ENCODE assay signal across 22 mouse cellular contexts in the genomic region with DNA sequence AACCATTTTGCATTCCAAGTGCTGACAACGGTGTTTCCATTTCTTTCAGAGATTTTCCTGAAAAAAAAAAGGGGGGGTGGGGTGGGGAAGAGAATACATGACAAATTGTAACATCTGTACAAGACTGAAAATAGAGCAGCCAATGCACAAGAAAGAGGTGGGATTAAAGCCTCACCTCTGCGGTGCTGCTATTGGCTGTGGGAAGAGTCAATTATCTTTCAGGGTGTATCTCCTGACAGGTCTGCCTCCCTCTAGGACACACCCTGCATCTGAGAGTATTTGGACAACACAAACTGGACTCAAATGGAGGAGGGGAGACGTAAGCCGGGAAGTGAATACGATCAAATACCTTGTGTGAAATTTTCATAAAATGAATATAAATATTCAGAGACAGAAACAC. TPM values are rescaled to one million over a fixed set of nuclear protein-coding genes. Genes with fewer than 3 reads are reported as not detected.
A peak's percentile ranks its signal among the peaks of the same experiment; 100 is the strongest.
DNase-seq lines count a peak whose midpoint lies in the region; ATAC-seq and TF ChIP-seq lines count a peak whose summit lies in the region.
"Had no signal": no experiment of that assay in that cellular context is flagged by ENCODE, and none has a peak within 500 bp of the region (broad histone marks: within the 10 kb centered on the region; RNA-seq: fewer than 3 reads in every experiment).

No protein-coding gene starts in this region.

- no peak for TF ChIP-seq POLR2A in CH12.LX (IDR thresholded peaks at IDR 0.05; ENCODE audit: low read depth, low read length)

- no peak for ATAC-seq in liver, embryonic 15.5 days (ENCODE audit: insufficient read depth)
- ATAC-seq: activated CD4-positive, CD25-positive, alpha-beta regulatory T cell, adult 4 months; forebrain, embryonic 13.5 days; forebrain, postnatal 0 days; hindbrain, postnatal 0 days had no signal

- peaks cover 5 to 21% of the 10 kb centered on the region in 2 experiments; a peak in 3 of 4 replicates for H3K4me1 ChIP-seq in CH12.LX (ENCODE audit: control insufficient read depth in 1 of 2, insufficient read depth in 2 of 2)
- peaks cover 48% of the 10 kb centered on the region for H3K4me1 ChIP-seq in liver, embryonic 15.5 days (replicated peaks)

- no peaks in the 10 kb centered on the region for H3K27me3 ChIP-seq in CH12.LX (replicated peaks)
- no peaks in the 10 kb centered on the region for H3K27me3 ChIP-seq in liver, embryonic 15.5 days
- H3K27me3 ChIP-seq: forebrain, embryonic 13.5 days; hindbrain, embryonic 12.5 days had no signal

- H3K36me3 ChIP-seq in CH12.LX (replicated peaks in 1 of 2; ENCODE audit: control insufficient read depth in 1 of 2, insufficient read depth in 1 of 2, low read length in 1 of 2) = peaks cover 41 to 72% of the 10 kb centered on the region in 2 experiments
- H3K36me3 ChIP-seq in liver, embryonic 15.5 days (replicated peaks) = peaks cover 73% of the 10 kb centered on the region

- DNase-seq in CH12.LX (ENCODE audit: extremely low read depth) (peak; percentile 7), ES-CJ7 (ENCODE audit: low read depth, low spot score) (peak; percentile 28)
- DNase-seq in c-Kit-positive CD71-positive TER-119-negative erythroid progenitor cells, embryonic 14.5 days (ENCODE audit: low read depth) = peak; percentile 46
- DNase-seq in frontal cortex, postnatal 25 days (ENCODE audit: low spot score in 2 of 2) = no peak
- DNase-seq in Muller cell, postnatal 12 days (ENCODE audit: inconsistent ontology term) = no peak
- DNase-seq: adrenal gland, postnatal 14 days; cerebellum, adult 2 months; cerebellum, postnatal 10 days; forebrain, postnatal 0 days; heart, adult 18-20 months; heart, postnatal 10 days; heart, postnatal 4 days had no signal

- no peak overlapping the region for H3K27ac ChIP-seq in CH12.LX (ENCODE audit: insufficient read depth, low read depth)
- H3K27ac ChIP-seq in liver, embryonic 15.5 days (replicated peaks) = 0 out of 2 replicates have a peak overlapping the region, but pooled peaks have one; percentile 19
- H3K27ac ChIP-seq: embryonic facial prominence, embryonic 10.5 days; forebrain, embryonic 13.5 days; heart, embryonic 10.5 days; hindbrain, embryonic 12.5 days; hindbrain, postnatal 0 days had no signal

- no peak for TF ChIP-seq RAD21 in CH12.LX (IDR thresholded peaks at IDR 0.05; ENCODE audit: low read depth, low read length)

- no peak overlapping the region for H3K4me3 ChIP-seq in CH12.LX (replicated peaks in 1 of 3; ENCODE audit: low read depth in 2 of 3, low read length in 2 of 3, poor library complexity in 1 of 3)
- no peak overlapping the region for H3K4me3 ChIP-seq in liver, embryonic 15.5 days (replicated peaks)
- H3K4me3 ChIP-seq: embryonic facial prominence, embryonic 10.5 days; forebrain, embryonic 13.5 days; heart, embryonic 10.5 days; hindbrain, embryonic 12.5 days had no signal

- 84% methylated on average over 5 of the region's 5 CpGs for WGBS in liver, embryonic 15.5 days (ENCODE audit: insufficient replicate concordance)

- dilution Hi-C loops in CH12.LX (cut with MboI; ENCODE audit: extremely low pct_ligation_motif_present, extremely low pct_unique_long_range_greater_than_20kb, low sequenced_read_pairs) = no loop called here

- H3K79me2 ChIP-seq in CH12.LX (replicated peaks; ENCODE audit: control insufficient read depth, extremely low read depth, insufficient read depth, poor library complexity, severe bottlenecking) = peaks cover 20% of the 10 kb centered on the region

- TF ChIP-seq CTCF in CH12.LX (conservative IDR thresholded peaks at IDR 0.05 in 1 of 2, IDR thresholded peaks at IDR 0.05 in 1 of 2; ENCODE audit: low read depth in 2 of 2, low read length in 2 of 2) = no peak

- H3K4me2 ChIP-seq in CH12.LX (ENCODE audit: insufficient read depth, low read depth, poor library complexity, severe bottlenecking) = no peak overlapping the region
- no peak overlapping the region for H3K4me2 ChIP-seq in liver, embryonic 15.5 days
- H3K4me2 ChIP-seq: forebrain, embryonic 13.5 days; hindbrain, embryonic 12.5 days had no signal

- H3K9ac ChIP-seq in CH12.LX (ENCODE audit: insufficient read depth, low read depth) = no peak overlapping the region
- no peak overlapping the region for H3K9ac ChIP-seq in liver, embryonic 15.5 days
- H3K9ac ChIP-seq: forebrain, embryonic 13.5 days; forebrain, postnatal 0 days; hindbrain, embryonic 12.5 days had no signal

- in situ Hi-C loops in CH12.LX (cut with MboI; ENCODE audit: low pct_ligation_motif_present, low pct_unique_long_range_greater_than_20kb, low sequenced_read_pairs) = no loop called here

- H3K9me3 ChIP-seq in CH12.LX (replicated peaks; ENCODE audit: low read length) = peaks cover 14% of the 10 kb centered on the region
- H3K9me3 ChIP-seq in liver, embryonic 15.5 days (replicated peaks) = no peaks in the 10 kb centered on the region

- TF ChIP-seq EP300 in CH12.LX (IDR thresholded peaks at IDR 0.05; ENCODE audit: low read length) = no peak

TF ChIP-seq in CH12.LX, 34 proteins besides CTCF, POLR2A, EP300 and RAD21:
- TF ChIP-seq JUN (IDR thresholded peaks at IDR 0.05; ENCODE audit: insufficient read depth, low read depth, low read length) (no peak), IRF4 (IDR thresholded peaks at IDR 0.05; ENCODE audit: low read depth, low read length) (no peak), USF1 (IDR thresholded peaks at IDR 0.05; ENCODE audit: low read depth, low read length) (no peak), CHD2 (IDR thresholded peaks at IDR 0.05; ENCODE audit: low read length) (no peak)

RNA-seq across cellular contexts. Expression of gene Bag1, which starts 4.4 kb away (rescaled TPM):
- 105 and 123 TPM in 2 replicates for total RNA-seq in CH12.LX (2012; rRNA removed)
- 149 and 190 TPM in 2 replicates for total RNA-seq in CH12.LX (2014; rRNA removed)
- polyA plus RNA-seq in CH12.LX (2012; ENCODE audit: insufficient read length, low read depth) = 161 and 193 TPM in 2 replicates
- polyA plus RNA-seq in liver, embryonic 15.5 days (2015; fragmentation: Nextera tagmentation; extraction: Ambion mirVana) = 110 and 114 TPM in 2 replicates

RNA-seq across cellular contexts. Expression of gene Chmp5, which starts 4.6 kb away (rescaled TPM):
- total RNA-seq in CH12.LX (2012; rRNA removed) = 51.6 and 53.0 TPM in 2 replicates
- 86.7 and 88.1 TPM in 2 replicates for total RNA-seq in CH12.LX (2014; rRNA removed)
- 43.6 and 45.9 TPM in 2 replicates for polyA plus RNA-seq in CH12.LX (2012; ENCODE audit: insufficient read length, low read depth)
- polyA plus RNA-seq in liver, embryonic 15.5 days (2015; fragmentation: Nextera tagmentation; extraction: Ambion mirVana) = 40.7 and 42.4 TPM in 2 replicates

RNA-seq across cellular contexts. Expression of gene Spink4, which starts 23.8 kb away (rescaled TPM):
- total RNA-seq in CH12.LX (2012; rRNA removed) (not detected in 2 replicates), CH12.LX (2014; rRNA removed) (not detected in 2 replicates)
- not detected in 2 replicates for polyA plus RNA-seq in CH12.LX (2012; ENCODE audit: insufficient read length, low read depth)
- polyA plus RNA-seq in liver, embryonic 15.5 days (2015; fragmentation: Nextera tagmentation; extraction: Ambion mirVana) = 0.82 and 0.96 TPM in 2 replicates
- total RNA-seq: forebrain, postnatal 0 days; gastrocnemius, adult 8-10 months; gastrocnemius, postnatal 4 days; heart, adult 18-20 months; hindbrain, postnatal 0 days had no signal
- polyA plus RNA-seq: activated CD4-positive, CD25-positive, alpha-beta regulatory T cell, adult 4 months; embryonic facial prominence, embryonic 10.5 days; embryonic facial prominence, embryonic 14.5 days; forebrain, embryonic 13.5 days; forebrain, postnatal 0 days; hindbrain, embryonic 12.5 days; hindbrain, postnatal 0 days had no signal

RNA-seq across cellular contexts. Expression of gene Nfx1, which starts 27.1 kb away (rescaled TPM):
- total RNA-seq in CH12.LX (2012; rRNA removed) = 53.7 and 55.5 TPM in 2 replicates
- 70.5 and 75.2 TPM in 2 replicates for total RNA-seq in CH12.LX (2014; rRNA removed)
- polyA plus RNA-seq in CH12.LX (2012; ENCODE audit: insufficient read length, low read depth) = 87.0 and 89.8 TPM in 2 replicates
- polyA plus RNA-seq in liver, embryonic 15.5 days (2015; fragmentation: Nextera tagmentation; extraction: Ambion mirVana) = 27.9 and 28.0 TPM in 2 replicates

Comparison
In these comparisons a context has a peak if more than half of its experiments do, and no peak if none do; other contexts are left out.
1. DNase-seq: peak in CH12.LX (single experiment), ES-CJ7 (single experiment) and c-Kit-positive CD71-positive TER-119-negative erythroid progenitor cells, embryonic 14.5 days (single experiment); none in frontal cortex, postnatal 25 days (0 of 2) and Muller cell, postnatal 12 days (single experiment).